Mouse (Mus musculus): ENCODE results near the gene Cntn3. TPM values are rescaled to one million over a fixed set of nuclear protein-coding genes. Genes with fewer than 3 reads are reported as not detected.

Gene Cntn3
- polyA plus RNA-seq, 1 experiment from 2014 or later, result 0.20 TPM

DNA sequence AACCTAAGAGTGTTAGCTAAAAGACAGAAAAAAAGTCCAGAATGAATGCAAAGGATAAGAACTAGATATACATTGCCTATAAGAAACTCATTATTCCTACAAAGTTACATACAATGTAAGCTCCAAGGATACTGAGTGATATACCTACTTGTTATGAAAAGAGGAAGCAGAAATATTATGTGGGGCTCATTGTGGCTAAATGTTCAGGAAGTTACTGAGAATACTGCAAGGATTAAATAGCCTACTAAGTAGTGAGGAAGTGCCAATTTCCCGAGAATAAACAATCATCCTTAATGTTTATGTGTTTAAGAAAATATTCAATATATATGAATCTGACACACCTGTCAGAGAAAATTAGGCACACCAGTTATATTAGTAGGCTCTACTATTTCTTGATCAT, 341.9 kb downstream of the Cntn3 start:
- Histone ChIP-seq H3K27me3 (ENCODE audit: control insufficient read depth, insufficient read depth, low read length) (no peaks in the 10 kb centered on the region), H3K9ac (ENCODE audit: low read length) (no peak overlapping the region), H3K36me3 (ENCODE audit: control insufficient read depth, insufficient read depth) (no peaks in the 10 kb centered on the region), H3K27ac (ENCODE audit: low read length) (no peak overlapping the region), H3K4me3 (ENCODE audit: low read length) (no peak overlapping the region), H3K9me3 (replicated peaks; ENCODE audit: control insufficient read depth, low read length) (no peaks in the 10 kb centered on the region), H3K4me1 (ENCODE audit: control insufficient read depth, insufficient read depth, low read length) (no peaks in the 10 kb centered on the region), H3K4me2 (ENCODE audit: low read depth, low read length) (no peak overlapping the region)
- ATAC-seq (replicated peaks; ENCODE audit: extremely low read depth, insufficient read depth, low FRiP score), result no peak
- 68% methylated on average over 1 of the region's 1 CpGs for WGBS

DNA sequence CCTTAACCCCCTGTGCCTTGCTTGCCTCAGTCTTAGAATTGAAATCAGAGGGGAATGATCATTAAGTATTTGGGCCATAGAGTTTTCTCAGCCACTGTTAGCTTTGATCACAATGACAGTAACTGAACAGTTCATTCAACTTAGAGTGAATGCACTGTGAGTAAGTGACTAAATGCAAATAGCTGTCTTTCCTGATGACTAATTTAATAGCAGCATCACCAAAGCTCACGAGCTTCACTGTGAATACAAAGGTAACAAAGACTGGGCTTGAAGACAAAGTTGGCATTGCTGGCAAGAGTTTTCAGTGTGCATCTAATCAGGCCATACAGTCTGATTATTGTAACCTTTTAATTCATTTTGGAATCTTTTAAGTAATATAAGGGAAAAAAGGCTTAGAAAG, 386.6 kb downstream of the Cntn3 start:
- WGBS, result 56% methylated on average over 1 of the region's 1 CpGs
- H3K27ac ChIP-seq (ENCODE audit: low read length), result no peak overlapping the region
- H3K9ac ChIP-seq (ENCODE audit: low read length), result no peak overlapping the region
- no peak for ATAC-seq (replicated peaks; ENCODE audit: extremely low read depth, insufficient read depth, low FRiP score)
- no peaks in the 10 kb centered on the region for H3K4me1 ChIP-seq (ENCODE audit: control insufficient read depth, insufficient read depth, low read length)
- no peak overlapping the region for H3K4me2 ChIP-seq (ENCODE audit: low read depth, low read length)
- H3K9me3 ChIP-seq (replicated peaks; ENCODE audit: control insufficient read depth, low read length), result no peaks in the 10 kb centered on the region
- no peaks in the 10 kb centered on the region for H3K27me3 ChIP-seq (ENCODE audit: control insufficient read depth, insufficient read depth, low read length)
- H3K4me3 ChIP-seq (ENCODE audit: low read length), result no peak overlapping the region
- H3K36me3 ChIP-seq (ENCODE audit: control insufficient read depth, insufficient read depth), result no peaks in the 10 kb centered on the region

DNA sequence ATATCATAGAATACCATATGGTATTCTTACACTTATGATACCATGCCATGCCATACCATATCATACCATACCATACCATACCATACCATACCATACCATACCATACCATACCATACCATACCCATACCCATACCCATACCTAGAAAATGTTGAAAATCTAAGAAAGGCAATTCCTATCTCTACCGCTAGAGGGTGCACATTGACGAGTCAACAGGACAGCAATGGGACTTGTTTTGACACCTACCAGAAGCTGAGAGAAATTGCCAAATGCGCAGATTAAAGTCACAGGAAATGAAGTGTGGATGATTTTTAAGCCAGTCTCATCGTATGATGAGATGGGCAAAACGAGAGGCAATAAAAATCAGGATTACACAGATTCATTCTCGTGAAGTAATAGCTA, 402.0 kb downstream of the Cntn3 start:
- Histone ChIP-seq H3K4me2 (ENCODE audit: low read depth, low read length) (no peak overlapping the region), H3K36me3 (ENCODE audit: control insufficient read depth, insufficient read depth) (no peaks in the 10 kb centered on the region), H3K9ac (ENCODE audit: low read length) (no peak overlapping the region), H3K4me1 (ENCODE audit: control insufficient read depth, insufficient read depth, low read length) (no peaks in the 10 kb centered on the region), H3K27me3 (ENCODE audit: control insufficient read depth, insufficient read depth, low read length) (no peaks in the 10 kb centered on the region), H3K9me3 (replicated peaks; ENCODE audit: control insufficient read depth, low read length) (peaks cover 2% of the 10 kb centered on the region; the same call in 1 of the 2 replicates), H3K4me3 (ENCODE audit: low read length) (no peak overlapping the region), H3K27ac (ENCODE audit: low read length) (no peak overlapping the region)
- ATAC-seq (replicated peaks; ENCODE audit: extremely low read depth, insufficient read depth, low FRiP score), result no peak
- 32% methylated on average over 6 of the region's 6 CpGs for WGBS

DNA sequence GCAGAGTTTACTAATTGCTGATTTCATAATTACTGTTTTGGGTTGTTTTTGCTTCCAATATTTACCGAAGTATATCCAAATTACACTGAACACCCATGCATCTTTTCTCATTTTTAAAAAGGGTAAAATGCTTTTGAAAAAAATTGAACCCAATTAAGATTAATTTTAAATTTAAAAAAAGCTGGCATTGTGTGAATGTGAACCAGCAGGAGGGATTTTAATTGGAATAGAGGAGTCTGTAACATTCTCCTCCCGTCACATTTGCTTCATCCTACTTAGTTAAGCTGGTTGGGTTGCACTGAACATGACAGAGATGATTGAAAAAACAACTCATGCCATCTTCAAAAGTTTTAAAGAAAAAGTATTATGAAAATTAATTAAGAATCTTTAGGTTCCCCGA, 411.7 kb downstream of the Cntn3 start:
- no peak overlapping the region for H3K27ac ChIP-seq (ENCODE audit: low read length)
- H3K4me3 ChIP-seq (ENCODE audit: low read length), result no peak overlapping the region
- H3K4me1 ChIP-seq (ENCODE audit: control insufficient read depth, insufficient read depth, low read length), result no peaks in the 10 kb centered on the region
- ATAC-seq (replicated peaks; ENCODE audit: extremely low read depth, insufficient read depth, low FRiP score), result no peak
- no peak overlapping the region for H3K9ac ChIP-seq (ENCODE audit: low read length)
- no peaks in the 10 kb centered on the region for H3K27me3 ChIP-seq (ENCODE audit: control insufficient read depth, insufficient read depth, low read length)
- WGBS, result 88% methylated on average over 3 of the region's 3 CpGs
- H3K36me3 ChIP-seq (ENCODE audit: control insufficient read depth, insufficient read depth), result no peaks in the 10 kb centered on the region
- H3K4me2 ChIP-seq (ENCODE audit: low read depth, low read length), result no peak overlapping the region
- no peaks in the 10 kb centered on the region for H3K9me3 ChIP-seq (replicated peaks; ENCODE audit: control insufficient read depth, low read length)

DNA sequence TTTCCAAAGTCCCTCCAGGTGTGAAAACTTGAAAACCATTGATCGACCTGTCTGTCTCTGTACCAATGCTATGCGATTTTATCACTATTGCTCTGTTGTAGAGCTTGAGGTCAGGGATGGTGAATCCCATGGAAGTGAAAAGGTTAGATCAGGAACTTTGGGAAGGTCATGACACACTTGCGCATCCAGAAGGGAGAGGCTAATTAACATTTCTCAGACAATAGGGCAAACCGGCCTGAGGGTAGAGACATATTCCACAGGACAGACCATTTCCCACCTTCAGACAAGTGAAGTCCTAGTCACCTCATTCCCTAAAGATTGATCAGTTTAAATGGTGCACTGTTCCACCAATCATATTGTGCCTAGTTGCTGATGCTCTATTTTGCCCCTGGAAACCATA, 451.2 kb downstream of the Cntn3 start:
- no peak for ATAC-seq (replicated peaks; ENCODE audit: extremely low read depth, insufficient read depth, low FRiP score)
- no peak overlapping the region for H3K4me2 ChIP-seq (ENCODE audit: low read depth, low read length)
- WGBS, result 88% methylated on average over 4 of the region's 4 CpGs
- H3K9me3 ChIP-seq (replicated peaks; ENCODE audit: control insufficient read depth, low read length), result no peaks in the 10 kb centered on the region
- no peak overlapping the region for H3K9ac ChIP-seq (ENCODE audit: low read length)
- no peak overlapping the region for H3K27ac ChIP-seq (ENCODE audit: low read length)
- H3K27me3 ChIP-seq (ENCODE audit: control insufficient read depth, insufficient read depth, low read length), result no peaks in the 10 kb centered on the region
- peaks cover 5% of the 10 kb centered on the region; the same call in 1 of the 2 replicates for H3K4me1 ChIP-seq (ENCODE audit: control insufficient read depth, insufficient read depth, low read length)
- H3K36me3 ChIP-seq (ENCODE audit: control insufficient read depth, insufficient read depth), result no peaks in the 10 kb centered on the region
- H3K4me3 ChIP-seq (ENCODE audit: low read length), result no peak overlapping the region

DNA sequence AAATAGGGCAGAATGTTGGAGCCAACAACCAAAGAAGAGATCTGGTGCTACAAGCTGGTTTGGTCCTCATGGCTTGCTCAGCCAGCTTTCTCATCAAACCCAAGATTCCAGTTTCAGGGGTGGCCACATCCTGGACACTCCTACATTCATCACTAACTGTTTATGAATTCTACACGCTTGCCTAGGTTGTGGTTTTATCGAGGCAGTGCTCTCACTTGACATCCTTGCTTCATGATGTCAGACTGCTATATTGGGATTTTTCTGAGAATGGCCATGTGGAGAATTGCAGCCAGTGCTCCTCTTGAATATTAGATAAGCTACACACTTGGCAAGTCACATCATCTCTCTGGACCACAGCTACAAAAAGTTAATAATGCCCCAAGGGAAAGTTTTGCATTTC, 452.9 kb downstream of the Cntn3 start:
- peak; percentile 95 for ATAC-seq (replicated peaks; ENCODE audit: extremely low read depth, insufficient read depth, low FRiP score)
- Histone ChIP-seq H3K27ac (ENCODE audit: low read length) (peak overlapping the region; percentile 78), H3K4me3 (ENCODE audit: low read length) (no peak overlapping the region), H3K27me3 (ENCODE audit: control insufficient read depth, insufficient read depth, low read length) (no peaks in the 10 kb centered on the region), H3K36me3 (ENCODE audit: control insufficient read depth, insufficient read depth) (no peaks in the 10 kb centered on the region), H3K9ac (ENCODE audit: low read length) (no peak overlapping the region), H3K4me2 (ENCODE audit: low read depth, low read length) (no peak overlapping the region), H3K9me3 (replicated peaks; ENCODE audit: control insufficient read depth, low read length) (no peaks in the 10 kb centered on the region), H3K4me1 (ENCODE audit: control insufficient read depth, insufficient read depth, low read length) (peaks cover 5% of the 10 kb centered on the region; the same call in 1 of the 2 replicates)
- WGBS, result 27% methylated on average over 2 of the region's 2 CpGs

DNA sequence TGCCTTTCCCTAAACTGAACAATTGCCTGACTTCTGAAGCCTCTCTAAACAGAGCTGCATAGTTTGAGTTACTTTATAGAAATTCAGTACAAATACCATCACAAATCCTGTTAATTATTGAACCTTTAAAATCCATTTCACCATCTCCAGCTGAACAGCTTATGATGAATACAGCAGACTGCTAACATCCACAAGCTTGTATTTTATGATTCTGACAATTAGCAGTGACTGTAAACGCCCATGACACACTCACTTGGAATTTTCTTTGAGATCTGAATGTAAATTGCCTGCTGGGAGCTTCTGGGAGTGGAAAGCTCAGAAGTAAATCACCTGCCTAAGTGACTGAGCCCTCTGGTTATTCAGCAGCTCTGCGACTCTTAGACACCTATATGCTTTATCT, 459.3 kb downstream of the Cntn3 start:
- H3K36me3 ChIP-seq (ENCODE audit: control insufficient read depth, insufficient read depth), result no peaks in the 10 kb centered on the region
- H3K4me1 ChIP-seq (ENCODE audit: control insufficient read depth, insufficient read depth, low read length), result no peaks in the 10 kb centered on the region
- H3K4me3 ChIP-seq (ENCODE audit: low read length), result no peak overlapping the region
- H3K9ac ChIP-seq (ENCODE audit: low read length), result no peak overlapping the region
- no peak for ATAC-seq (replicated peaks; ENCODE audit: extremely low read depth, insufficient read depth, low FRiP score)
- no peak overlapping the region for H3K4me2 ChIP-seq (ENCODE audit: low read depth, low read length)
- WGBS, result 66% methylated on average over 2 of the region's 2 CpGs
- no peaks in the 10 kb centered on the region for H3K27me3 ChIP-seq (ENCODE audit: control insufficient read depth, insufficient read depth, low read length)
- H3K9me3 ChIP-seq (replicated peaks; ENCODE audit: control insufficient read depth, low read length), result no peaks in the 10 kb centered on the region
- no peak overlapping the region for H3K27ac ChIP-seq (ENCODE audit: low read length)
